Mouse (Mus musculus) retina, postnatal 1 day (tissue): ENCODE results near the gene Fkbpl.
A peak's percentile ranks its signal among the peaks of the same experiment; 100 is the strongest.

Experiments used
- DNase-seq: peaks from one replicate; pipeline ENCODE4 v3.0.0-alpha.2; 2012

The Fkbpl gene

GRCm38 (mm10) chr17:34648141-34648890 lies 3.8 kb downstream of the Fkbpl start:
- no peak for DNase-seq

DNA sequence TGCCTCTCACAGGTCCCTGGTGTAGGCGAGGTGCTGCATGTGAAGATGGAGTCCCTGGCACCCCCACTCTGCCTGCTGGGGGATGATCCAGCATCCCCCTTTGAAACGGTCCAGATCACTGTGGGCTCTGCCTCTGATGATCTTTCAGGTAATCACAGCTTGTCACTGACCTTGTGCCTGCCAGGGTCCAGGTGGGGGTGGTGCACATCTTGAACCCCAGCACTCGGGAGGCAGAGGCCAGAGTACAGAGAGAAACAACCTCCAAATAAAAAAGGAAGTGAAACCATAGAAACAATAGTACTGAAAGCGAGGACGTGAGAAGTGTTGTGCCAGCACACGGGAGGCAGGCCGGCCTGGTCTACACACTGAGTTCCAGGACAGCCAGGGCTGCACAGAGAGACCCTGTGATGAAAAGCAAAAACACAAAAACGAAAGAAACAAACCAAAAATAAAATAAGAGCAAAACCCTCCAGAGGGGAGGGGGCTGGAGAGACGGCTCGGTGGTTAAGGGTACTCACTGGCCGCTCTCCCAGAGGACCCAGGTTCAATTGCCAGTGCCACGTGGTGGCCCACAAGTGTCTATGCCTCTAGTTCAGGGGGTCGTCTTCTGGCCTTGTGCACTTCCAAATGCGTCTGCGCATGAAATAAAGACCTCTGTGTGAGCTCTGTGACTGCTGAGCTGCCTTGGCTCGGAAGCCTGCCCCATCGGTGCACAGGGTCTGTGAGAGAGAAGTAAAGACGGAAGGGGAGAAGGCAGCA lies 4.7 kb downstream of the Fkbpl start:
- DNase-seq = no peak

GRCm38 (mm10) chr17:34650781-34651180 lies 6.2 kb downstream of the Fkbpl start:
- no peak for DNase-seq

DNA sequence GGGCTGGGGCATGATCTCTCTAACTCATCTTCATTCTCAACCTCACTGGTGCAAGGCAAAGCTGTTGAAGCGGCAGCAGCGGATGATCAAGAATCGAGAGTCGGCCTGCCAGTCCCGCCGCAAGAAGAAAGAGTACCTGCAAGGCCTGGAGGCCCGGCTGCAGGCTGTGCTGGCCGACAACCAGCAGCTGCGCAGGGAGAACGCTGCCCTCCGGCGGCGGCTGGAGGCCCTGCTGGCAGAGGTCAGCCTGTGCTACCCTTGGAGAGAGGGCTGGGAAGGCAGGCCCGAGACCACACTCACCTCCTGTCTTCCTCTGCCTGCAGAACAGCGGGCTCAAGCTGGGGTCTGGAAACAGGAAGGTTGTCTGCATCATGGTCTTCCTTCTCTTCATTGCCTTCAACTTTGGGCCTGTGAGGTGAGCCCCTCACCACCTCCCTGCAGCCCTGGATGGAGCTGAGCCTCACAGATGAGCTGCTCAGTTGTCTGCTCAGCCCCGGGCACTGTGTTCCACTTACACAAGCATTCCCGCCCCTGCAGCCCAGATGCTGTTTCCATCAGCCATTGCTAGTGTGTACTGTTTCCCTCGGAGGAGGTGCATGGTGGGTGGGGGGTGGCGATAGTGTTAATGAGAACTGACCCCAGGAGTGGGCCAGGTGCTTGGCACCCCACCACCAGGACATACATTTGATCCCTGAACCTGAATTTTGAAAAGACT lies 7.1 kb downstream of the Fkbpl start:
- DNase-seq = peak; percentile 49

DNA sequence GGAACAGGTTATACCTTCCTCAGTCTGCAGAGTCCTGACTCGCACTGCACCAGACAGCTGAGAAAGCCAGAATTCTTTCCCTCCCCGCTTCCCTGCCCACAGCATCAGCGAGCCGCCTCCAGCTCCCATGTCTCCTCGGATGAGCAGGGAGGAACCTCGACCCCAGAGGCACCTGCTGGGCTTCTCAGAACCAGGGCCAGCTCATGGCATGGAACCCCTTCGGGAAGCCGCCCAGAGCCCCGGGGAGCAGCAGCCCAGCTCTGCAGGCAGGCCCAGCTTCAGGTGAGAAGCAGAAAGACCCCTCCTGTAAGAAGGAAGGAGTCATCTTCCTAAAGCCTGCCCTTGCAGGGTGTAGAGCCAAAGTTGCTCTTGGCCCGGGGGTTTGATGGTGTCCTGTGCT lies 8.0 kb downstream of the Fkbpl start:
- no peak for DNase-seq

DNA sequence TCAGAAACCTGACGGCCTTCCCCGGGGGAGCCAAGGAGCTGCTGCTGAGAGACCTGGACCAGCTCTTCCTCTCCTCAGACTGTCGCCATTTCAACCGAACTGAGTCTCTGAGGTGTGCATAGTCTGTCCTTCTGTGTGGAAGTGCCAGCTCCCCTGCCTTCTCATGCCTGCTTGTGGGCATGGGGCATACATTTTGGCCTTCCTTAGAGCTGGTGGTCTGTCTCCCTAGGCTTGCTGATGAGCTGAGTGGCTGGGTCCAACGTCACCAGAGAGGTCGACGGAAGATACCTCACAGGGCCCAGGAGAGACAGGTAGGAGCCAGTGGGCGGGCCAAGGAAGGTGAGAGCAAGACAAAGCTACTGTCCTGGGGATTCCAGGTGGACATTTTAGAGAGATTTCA lies 8.4 kb downstream of the Fkbpl start:
- no peak for DNase-seq

- peak; percentile 76 for DNase-seq
Observed at GRCm38 (mm10) chr17:34653746-34654285, 9.3 kb downstream of the Fkbpl start.

DNA sequence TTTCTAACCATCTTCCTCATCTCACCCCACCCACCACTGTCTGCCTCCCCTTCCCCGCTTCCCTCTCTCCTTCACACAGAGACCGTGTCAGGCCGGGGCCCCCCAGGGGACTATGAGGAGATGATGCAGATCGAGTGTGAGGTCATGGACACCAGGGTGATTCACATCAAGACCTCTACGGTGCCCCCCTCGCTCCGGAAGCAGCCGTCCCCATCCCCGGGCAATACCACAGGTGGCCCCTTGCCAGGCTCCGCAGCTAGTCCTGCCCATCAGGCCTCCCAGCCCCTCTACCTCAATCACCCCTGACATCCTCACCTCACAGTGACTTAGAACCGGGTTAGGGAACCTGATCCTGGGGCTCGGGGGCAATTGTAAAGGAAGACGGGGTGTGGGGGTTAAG lies 9.8 kb downstream of the Fkbpl start:
- no peak for DNase-seq

DNA sequence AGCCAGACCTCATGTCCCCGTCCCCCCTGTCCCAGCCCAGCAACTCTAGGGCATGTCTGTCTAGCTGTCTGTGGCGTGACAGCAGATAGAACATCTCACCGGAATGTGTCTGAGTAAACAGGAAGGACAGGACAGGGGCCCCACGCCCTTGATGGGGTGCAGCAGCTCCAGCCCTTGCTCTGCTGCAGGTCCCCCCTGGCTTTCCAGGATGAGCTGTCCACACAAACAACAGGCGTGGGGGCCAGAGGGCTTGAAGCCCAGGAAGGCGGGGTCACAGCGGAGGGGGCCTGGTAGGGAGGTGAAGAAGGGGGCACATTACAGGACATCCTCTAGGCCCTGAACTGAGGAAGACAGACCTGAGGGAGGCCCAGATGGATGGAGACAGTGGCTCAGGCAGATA lies 10.6 kb downstream of the Fkbpl start:
- DNase-seq = no peak

DNA sequence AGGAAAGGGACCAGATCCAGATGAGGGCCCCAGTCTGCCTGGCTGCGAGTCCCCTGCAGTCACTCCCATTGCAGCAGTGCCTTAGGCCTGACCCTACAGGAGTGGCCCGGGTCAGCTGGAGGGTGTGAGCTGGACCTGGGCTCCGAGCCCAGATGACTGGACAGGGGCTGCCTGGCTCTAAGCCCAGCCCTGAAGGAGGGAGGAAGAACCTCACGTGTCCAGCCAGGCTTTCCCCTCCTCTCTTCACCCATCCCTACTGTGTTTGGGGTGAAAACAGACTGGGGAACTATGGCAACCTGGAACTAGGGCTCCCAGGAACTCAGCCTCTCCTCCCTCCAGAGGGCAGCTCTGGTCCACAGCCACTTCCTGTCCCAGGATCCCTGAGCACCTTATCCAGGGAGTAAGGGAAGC lies 11.0 kb downstream of the Fkbpl start:
- DNase-seq = peak; percentile 28

DNA sequence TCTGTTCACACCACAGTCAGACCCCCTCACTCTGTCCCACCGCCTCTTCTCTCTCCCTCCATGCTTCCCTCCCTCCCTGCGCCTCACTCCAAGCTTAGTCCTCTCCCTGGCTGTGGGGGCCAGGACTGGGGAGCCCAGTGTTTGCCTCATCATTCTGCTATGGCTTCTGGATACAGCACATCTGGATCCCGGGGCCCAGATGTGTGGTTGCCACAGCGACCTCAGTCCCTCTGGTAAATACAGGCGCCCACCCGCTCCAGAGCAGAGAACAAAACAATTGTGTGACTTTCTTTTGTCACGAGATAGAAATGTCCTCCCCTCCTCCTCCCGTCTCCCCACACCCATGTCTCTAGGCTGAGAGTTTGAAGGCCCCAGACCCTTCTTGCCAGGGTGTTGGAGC lies 12.1 kb downstream of the Fkbpl start:
- no peak for DNase-seq

- DNase-seq = no peak
Observed at GRCm38 (mm10) chr17:34657271-34657670, 12.7 kb downstream of the Fkbpl start.

GRCm38 (mm10) chr17:34658145-34658544 lies 13.6 kb downstream of the Fkbpl start:
- no peak for DNase-seq

DNA sequence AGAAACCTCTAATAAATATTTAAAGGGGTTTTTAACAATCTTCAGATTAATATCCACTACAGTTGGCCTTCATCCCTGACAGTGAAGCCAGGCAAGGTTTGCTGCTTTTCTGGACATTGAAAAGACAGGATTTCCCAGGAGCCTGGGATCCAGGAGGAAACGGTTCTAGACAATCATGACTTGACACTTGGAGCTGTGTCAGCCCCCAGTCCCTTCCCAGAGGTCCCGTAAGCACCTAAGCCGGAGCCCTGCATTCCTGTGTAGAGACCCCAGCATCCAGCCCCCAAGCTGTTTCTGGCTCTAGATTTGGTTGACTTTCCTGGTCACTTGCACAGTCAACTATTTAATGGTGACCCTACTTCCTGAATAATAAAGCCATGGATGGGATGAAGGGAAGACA lies 14.0 kb downstream of the Fkbpl start:
- no peak for DNase-seq

GRCm38 (mm10) chr17:34659181-34659896 lies 14.8 kb downstream of the Fkbpl start:
- DNase-seq = no peak

DNA sequence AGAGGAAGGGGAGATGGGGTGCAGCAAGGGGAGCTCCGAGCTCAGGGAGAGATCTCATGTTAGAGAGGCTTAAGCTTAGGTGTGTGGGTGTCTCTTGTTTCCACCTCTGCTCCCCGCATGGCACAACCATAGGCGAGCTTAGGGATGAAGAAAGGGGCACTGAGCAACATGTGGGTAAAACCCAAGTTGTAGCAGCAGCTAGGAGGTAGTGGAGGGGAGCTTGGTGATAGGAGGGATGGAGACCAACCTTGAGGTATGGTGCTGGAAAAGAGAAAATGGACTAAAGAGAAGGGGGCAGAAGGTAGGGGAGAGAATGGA lies 15.3 kb downstream of the Fkbpl start:
- no peak for DNase-seq

DNA sequence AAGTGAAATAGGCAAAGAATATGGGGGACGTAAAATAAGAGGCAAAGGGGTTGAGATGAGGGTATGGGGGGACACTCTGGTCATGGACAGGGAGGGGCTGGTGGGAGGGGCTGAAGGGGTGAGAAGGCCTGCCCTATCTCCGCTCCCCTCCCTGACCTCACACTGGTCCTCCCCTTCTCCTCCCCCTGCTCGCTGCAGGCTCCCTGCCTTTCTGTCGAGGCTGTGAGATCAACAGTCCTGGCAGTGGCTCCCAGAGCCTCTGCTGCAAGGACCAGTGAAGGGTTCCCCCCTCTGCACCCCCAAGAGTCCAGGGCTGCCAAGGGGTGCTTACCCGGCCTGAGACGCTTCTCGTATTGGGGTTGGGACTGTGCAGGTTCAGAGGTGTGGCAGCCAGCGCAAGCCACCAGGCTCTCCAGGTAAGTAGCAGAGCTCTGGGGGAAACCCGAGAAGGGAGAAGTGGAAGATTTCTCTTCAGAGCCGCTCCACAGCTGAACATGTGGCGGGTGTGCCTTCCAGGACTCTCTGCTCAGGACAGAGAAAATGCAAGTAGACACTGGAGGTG lies 15.8 kb downstream of the Fkbpl start:
- DNase-seq = no peak

GRCm38 (mm10) chr17:34661121-34661591 lies 16.6 kb downstream of the Fkbpl start:
- peak; percentile 32 for DNase-seq

- DNase-seq = no peak
Observed at GRCm38 (mm10) chr17:34662468-34662867, 17.9 kb downstream of the Fkbpl start.

DNA sequence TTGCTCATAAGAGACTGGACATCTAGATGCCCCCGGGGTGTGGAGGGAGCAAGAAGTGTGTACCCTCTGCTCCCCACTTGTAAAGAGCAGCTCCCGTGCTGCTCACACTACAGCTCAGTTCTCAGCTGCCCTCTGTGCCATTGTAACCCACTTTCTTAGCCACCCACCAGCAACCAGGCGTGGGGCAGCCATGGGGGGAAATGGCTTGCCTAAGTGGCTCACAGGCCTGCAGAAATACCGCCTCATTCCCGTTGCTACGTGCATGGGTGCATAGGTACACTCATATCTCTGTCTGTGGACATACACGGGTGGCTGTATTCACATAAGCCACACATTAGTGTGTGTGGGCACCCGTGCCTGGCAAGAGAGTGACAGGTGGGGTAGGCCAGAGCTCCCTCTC lies 18.4 kb downstream of the Fkbpl start:
- no peak for DNase-seq

- no peak for DNase-seq
Observed at GRCm38 (mm10) chr17:34663558-34663957, 19.0 kb downstream of the Fkbpl start.

DNA sequence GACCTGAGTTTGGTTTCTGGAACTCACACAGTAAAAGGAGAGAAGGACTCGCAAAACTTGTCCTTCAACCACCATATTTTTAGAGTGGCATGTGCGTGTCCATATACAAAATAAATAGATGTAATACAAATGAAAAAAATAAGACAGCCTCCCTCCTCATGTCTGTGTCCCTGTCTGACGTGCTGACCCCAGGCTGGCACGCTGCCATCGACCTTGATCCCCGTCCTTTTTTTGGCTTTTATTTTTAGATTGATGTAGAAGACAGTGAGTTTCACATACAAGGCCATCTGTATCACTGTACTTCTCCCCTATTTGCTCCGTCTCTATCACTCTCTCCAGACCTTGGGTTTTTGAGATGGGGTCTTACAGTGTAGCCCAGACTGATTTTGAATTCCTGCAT lies 19.9 kb downstream of the Fkbpl start:
- no peak for DNase-seq

GRCm38 (mm10) chr17:34670235-34670634 lies 25.7 kb downstream of the Fkbpl start, which contains the start of gene Tnxb:
Tnxb (plus strand) TSS chr17:34670535.
- DNase-seq = no peak
